Mouse (Mus musculus): ENCODE measurements around the gene Dmtf1. TPM values are rescaled to one million over a fixed set of nuclear protein-coding genes. Genes with fewer than 3 reads are reported as not detected.

The Dmtf1 gene
- polyA plus RNA-seq, 1 experiment from 2014 or later: 68.6 TPM

DNA sequence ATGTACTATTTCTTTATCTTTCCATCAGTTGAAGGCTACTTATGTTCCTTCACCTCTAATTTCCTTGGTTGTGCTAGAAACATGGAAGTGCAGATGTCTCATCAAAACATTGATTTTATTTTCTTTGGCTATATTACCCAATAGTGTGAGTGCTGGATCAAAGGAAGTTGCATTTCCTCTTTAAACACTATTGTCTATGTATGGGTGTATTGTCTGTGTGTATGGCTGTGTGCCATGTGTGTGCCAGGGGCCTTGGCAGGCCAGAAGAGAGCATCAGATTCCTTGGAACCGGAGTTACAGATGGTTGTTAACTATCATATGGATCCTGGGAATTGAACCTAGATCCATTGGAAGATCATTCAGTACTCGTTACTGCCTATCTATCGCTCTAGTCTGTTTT, 90.2 kb downstream of the Dmtf1 start:
- Histone ChIP-seq H3K4me2 (ENCODE audit: low read depth, low read length) (no peak overlapping the region), H3K9ac (replicated peaks; ENCODE audit: low read depth, low read length) (no peak overlapping the region), H3K4me3 (ENCODE audit: low read depth, low read length) (no peak overlapping the region), H3K9me3 (ENCODE audit: control insufficient read depth, low read length) (no peaks in the 10 kb centered on the region), H3K27me3 (ENCODE audit: control insufficient read depth, insufficient read depth, low read length) (no peaks in the 10 kb centered on the region), H3K36me3 (ENCODE audit: control insufficient read depth, insufficient read depth, low read length) (no peaks in the 10 kb centered on the region), H3K4me1 (ENCODE audit: control insufficient read depth, insufficient read depth, low read length) (no peaks in the 10 kb centered on the region), H3K27ac (ENCODE audit: low read depth, low read length) (no peak overlapping the region)
- 89% methylated on average over 3 of the region's 3 CpGs for WGBS
- ATAC-seq (ENCODE audit: low read depth): no peak

DNA sequence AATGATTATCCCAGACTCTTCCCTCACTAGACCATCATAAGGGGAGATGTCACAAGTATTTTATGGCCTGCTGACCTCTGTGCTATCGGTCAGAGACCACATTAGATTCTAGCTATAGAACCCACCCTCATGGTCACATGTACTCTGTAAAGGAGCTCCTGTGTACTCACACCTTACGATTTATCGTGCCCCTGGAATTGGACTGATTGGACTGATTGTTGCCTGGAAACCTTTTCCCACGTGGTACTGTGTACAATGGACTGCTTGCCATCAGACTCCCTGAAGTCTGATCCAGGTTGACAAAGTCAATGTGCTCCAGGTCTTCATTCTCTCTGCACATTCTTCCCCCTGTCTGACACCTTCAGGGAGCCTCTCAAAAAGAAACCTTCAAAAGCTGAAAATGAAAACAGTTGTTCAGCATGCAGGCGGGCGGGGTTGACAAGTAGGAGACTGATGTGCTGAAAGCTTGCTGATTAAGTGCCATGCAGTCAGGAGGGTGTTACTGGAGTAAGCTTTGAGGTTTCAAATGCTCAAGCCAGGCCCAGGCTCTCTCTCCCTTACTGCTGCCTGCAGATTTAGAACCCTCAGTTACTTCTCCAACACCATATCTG, 91.9 kb downstream of the Dmtf1 start:
- no peak overlapping the region for H3K9ac ChIP-seq (replicated peaks; ENCODE audit: low read depth, low read length)
- H3K4me1 ChIP-seq (ENCODE audit: control insufficient read depth, insufficient read depth, low read length): no peaks in the 10 kb centered on the region
- H3K4me3 ChIP-seq (ENCODE audit: low read depth, low read length): no peak overlapping the region
- H3K27me3 ChIP-seq (ENCODE audit: control insufficient read depth, insufficient read depth, low read length): no peaks in the 10 kb centered on the region
- ATAC-seq (ENCODE audit: low read depth): no peak
- no peaks in the 10 kb centered on the region for H3K9me3 ChIP-seq (ENCODE audit: control insufficient read depth, low read length)
- no peak overlapping the region for H3K4me2 ChIP-seq (ENCODE audit: low read depth, low read length)
- WGBS: 83% methylated on average over 6 of the region's 6 CpGs
- H3K27ac ChIP-seq (ENCODE audit: low read depth, low read length): no peak overlapping the region
- no peaks in the 10 kb centered on the region for H3K36me3 ChIP-seq (ENCODE audit: control insufficient read depth, insufficient read depth, low read length)

DNA sequence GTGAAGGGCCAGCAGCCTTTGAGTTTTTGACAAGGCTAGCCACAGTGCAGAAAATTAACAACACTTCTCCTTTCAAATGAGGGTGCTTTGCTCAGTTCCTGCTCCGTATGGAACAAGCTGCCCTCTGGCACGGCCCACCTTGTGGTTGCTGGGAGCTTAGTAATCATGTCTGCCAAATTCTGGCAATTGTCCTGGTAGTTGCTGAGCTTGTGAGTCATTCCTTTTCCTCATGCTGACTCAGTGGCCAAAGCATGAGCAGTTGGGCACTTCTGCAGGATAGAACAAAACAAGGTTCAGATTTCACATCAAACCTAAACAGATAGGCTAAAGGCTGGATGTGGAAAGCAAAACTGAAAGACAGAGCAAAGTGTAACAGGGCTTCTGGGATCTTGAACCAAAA, 92.7 kb downstream of the Dmtf1 start:
- no peak overlapping the region for H3K9ac ChIP-seq (replicated peaks; ENCODE audit: low read depth, low read length)
- no peak overlapping the region for H3K4me3 ChIP-seq (ENCODE audit: low read depth, low read length)
- no peaks in the 10 kb centered on the region for H3K27me3 ChIP-seq (ENCODE audit: control insufficient read depth, insufficient read depth, low read length)
- H3K36me3 ChIP-seq (ENCODE audit: control insufficient read depth, insufficient read depth, low read length): no peaks in the 10 kb centered on the region
- no peak overlapping the region for H3K27ac ChIP-seq (ENCODE audit: low read depth, low read length)
- no peak overlapping the region for H3K4me2 ChIP-seq (ENCODE audit: low read depth, low read length)
- H3K4me1 ChIP-seq (ENCODE audit: control insufficient read depth, insufficient read depth, low read length): no peaks in the 10 kb centered on the region
- no peak for ATAC-seq (ENCODE audit: low read depth)
- WGBS: 47% methylated on average over 2 of the region's 2 CpGs
- H3K9me3 ChIP-seq (ENCODE audit: control insufficient read depth, low read length): no peaks in the 10 kb centered on the region

Other genes starting within 250 kb of the Dmtf1 start
- gene Crot, start 164.5 kb downstream of the Dmtf1 start, polyA plus RNA-seq (2014; fragmentation: Nextera tagmentation; extraction: Ambion mirVana): 23.7 and 27.5 TPM in 2 replicates
- gene Tmem243, start 61.1 kb downstream of the Dmtf1 start, polyA plus RNA-seq (2014; fragmentation: Nextera tagmentation; extraction: Ambion mirVana): 15.3 and 15.7 TPM in 2 replicates
- 38.8 and 44.2 TPM in 2 replicates for gene 9330182L06Rik, start 104.3 kb upstream of the Dmtf1 start, polyA plus RNA-seq (2014; fragmentation: Nextera tagmentation; extraction: Ambion mirVana)